Mouse (Mus musculus) 3134 (cell line): ENCODE measurements at regions not wholly inside any gene's neighbourhood (a gene's known extent, or its start where the extent isn't known, plus 50 kb on each side); places are given as distances from the start of the nearest gene placed in this dataset.
A peak's percentile ranks its signal among the peaks of the same experiment; 100 is the strongest.

Source experiments
- DNase-seq: peaks from one replicate; pipeline ENCODE4 v3.0.0-alpha.2; 2011; ENCODE audit warnings: low spot score; ENCODE audit not compliant: insufficient read length; ENCODE audit errors: extremely low read depth

DNA sequence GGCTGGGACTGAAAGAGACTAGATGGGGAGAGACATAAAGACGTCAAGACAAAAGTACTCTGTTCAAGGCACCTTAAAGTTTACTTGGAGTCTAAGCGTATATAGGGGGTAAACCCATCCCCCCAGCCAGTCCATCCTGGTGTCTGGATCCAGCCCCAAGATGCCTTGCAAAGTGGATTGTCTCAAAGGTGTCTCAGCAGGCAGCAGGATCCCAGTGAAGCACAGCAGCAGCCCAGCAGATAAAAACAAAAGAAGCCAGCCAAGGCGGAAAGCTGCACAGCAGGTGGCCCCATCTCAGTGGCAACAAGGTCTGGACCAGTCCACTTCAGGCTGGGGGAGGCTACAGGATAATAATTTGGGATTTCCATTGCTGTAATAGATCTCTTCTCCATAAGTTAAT, 72.0 kb upstream of the Col5a2 start:
- no peak for DNase-seq

DNA sequence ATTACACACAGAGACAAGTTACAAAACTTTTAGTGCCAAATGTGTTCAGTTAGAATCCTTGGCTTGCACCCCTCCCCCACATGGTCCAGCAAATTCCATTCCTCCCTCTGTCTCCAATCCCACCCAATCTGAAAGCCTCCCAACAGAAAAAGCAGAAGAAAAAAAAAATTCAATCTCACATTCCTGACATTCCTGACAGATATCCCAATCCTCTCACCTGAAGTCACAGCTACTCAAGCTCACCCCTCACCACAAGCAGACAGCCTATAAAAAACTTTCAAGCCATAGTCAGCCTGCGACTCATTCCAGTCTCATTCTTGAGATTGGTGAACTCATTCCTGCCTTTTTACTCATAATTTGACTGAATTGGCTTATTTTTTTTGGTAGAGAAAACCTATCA, 77.4 kb upstream of the Col5a2 start:
- DNase-seq, result peak; percentile 39

DNA sequence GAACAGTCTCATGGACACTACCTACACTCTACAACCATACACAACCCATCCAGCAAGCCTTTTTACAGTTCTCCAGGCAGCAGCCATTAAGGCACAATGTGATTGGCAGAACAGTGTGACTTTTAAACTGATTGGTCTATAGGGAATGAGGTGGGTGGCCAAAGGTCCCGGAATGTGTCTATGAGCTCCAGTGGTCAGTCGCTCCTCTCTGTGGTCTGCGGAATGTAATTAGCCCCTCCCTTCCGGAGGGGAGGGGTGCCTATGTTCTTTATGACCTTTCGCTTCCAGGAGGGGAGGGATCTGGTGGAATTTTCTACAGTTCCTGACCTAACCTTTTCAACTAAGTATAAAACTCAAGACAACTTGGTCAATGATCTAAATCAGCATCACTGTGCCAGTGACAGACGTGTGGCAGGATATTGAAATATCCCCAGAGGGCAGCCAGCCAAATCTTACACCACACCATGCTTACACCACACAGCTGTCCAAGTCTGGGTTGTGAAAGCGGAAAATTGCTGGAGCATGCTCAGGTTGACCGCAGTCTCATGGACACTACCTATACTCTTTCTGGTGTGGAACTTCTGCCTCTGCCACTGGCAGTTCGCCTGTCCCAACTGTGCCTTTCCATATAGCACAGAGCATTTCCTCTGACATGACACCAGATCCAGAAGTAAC, 84.4 kb upstream of the Col5a2 start:
- DNase-seq, result peak; percentile 41

DNA sequence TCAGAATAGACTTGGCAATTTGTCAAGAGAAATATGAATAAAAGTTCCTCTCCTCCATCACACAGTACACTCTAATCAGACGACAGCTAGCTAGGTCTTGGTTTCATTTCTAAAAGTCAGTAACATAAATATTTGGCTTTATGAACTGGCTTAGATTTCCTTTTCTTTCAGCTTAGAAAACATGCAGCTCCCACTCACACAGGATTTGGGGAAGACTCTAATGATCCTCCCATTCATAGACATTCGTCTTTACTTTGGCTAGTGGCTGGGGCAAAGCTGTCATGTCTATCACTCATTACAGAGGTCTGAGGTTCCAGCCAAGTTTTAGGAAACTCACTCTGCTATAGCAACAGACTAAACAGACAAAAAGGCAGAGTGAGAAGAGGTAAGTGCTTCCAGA, 94.2 kb upstream of the Col5a2 start:
- DNase-seq, result no peak

DNA sequence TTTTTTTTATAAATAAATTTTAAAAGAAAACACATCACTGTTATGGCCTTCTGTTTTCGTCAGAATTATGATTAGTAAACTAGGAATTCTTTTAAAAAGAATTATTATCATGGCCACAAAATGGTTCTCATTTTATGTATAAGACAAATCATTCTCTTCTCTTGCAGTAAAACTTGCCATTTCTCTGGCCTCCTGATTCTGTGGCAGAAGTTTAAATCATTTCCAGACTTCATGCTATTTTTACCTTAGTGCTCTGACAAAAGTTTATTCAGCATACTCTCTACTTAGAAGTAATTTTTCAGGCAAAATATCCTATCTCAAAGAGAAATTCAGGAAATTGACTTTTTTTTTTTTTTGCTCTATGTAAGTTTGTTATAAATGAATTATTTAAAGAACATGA, 96.3 kb upstream of the Col5a2 start:
- no peak for DNase-seq

DNA sequence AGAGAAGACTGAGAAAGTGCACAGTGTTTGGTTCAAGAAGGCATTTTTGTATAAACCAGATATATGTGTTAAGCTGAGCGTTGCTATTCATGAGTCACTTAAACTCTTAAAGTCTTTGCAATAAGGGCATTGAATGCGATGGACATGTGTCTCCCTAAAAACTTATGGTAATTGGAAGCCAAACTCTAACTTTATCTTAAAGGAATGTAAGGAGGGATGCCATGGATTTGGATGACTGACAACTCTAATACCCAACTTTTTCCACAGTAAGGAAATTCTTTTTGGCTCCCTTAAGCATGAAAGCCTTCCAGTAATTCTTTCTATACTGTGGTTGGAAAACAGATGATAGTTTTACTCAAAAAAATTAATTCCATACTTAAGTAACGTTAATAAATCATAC, 96.9 kb upstream of the Col5a2 start:
- DNase-seq, result no peak

DNA sequence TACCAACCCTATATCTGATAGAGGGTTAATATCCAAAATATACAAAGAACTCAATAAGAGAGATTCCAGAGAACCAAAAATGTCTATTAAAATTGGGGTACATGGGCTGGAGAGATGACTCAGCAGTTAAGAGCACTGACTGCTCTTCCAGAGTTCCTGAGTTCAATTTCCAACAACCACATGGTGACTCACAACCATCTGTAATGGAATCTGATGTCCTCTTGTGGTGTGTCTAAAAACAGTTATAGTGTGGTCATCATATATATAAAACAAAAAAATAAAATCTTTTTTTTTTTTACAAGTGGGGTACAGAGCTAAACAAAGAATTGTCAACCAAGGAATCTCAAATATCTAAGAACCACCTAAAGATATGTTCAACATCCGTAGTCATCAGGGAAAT, 102.5 kb upstream of the Col5a2 start:
- DNase-seq, result peak; percentile 51

DNA sequence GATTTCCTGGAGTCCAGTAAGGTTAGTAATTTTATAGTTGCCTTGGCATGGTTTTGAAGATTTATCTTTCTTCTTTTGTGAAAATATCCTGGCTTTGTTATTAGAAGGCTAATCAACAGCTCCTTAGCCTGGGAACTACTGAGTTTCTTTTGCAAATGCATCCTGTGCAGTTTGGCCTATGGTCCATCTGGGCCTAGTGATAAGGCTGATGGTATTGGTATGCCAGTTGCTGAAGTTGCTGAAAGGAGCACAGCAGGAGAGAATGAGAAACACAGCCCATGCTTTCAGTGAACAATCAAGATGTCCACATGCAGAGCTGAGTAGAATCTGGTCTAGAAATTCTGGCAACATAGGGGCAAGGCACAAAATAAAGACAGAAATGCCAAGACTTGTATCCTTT, 105.2 kb upstream of the Col5a2 start:
- DNase-seq, result no peak

DNA sequence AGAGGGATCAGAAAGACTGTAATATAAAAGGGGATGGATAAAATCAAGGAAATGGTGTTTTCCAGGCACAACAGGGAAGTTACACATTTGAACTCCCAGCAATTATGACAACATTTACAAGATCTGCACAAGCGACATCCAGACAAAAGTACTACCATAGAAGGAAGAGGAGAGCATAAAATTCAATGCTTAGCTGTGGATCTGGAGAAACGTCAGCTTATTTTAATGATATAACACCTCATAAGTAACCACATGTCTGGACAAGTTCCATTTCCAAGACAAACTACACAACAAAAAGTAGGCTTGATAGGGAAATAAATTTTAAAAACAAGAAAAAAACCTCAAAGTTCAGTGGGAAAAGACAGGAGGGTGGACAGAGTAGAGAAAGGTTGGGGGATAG, 115.9 kb upstream of the Col5a2 start:
- DNase-seq, result no peak

DNA sequence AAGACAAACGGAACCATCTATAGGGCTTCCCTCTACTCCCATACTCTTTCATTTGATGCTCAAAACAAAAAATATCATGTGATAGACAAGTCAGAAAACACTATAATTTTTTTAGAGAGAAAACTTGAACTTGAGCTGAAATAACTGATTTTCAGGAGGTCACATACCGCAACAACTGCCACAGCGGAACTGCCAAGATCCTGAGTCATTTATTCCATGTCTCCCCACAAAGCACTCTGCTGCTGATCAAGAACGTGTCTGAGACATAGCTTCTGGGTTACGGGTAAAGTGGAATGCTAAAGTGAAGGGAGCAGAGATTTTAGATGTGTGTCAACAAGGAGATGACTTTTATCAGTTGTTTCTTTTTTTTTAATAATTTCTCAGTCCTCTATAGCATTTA, 122.8 kb upstream of the Col5a2 start:
- peak; percentile 71 for DNase-seq

DNA sequence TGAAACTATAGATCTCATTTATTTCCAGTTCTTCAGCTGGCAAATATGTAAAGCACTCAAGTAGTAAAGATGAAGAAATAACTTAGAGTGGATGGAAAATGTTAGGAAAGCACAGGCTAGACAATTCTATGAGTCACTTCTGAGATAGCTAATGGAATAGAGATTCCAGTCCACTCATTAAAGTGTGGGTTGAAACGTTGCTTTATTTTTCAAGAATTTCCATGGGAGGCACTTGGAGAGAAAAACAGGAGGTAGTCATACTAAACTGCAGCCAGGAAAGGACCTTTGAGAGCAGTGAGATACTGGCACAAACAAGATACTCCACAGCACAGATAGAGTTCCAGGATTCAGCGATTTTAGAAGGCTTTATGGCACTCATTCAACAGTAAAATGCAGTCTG, 123.7 kb upstream of the Col5a2 start:
- DNase-seq, result peak; percentile 51

DNA sequence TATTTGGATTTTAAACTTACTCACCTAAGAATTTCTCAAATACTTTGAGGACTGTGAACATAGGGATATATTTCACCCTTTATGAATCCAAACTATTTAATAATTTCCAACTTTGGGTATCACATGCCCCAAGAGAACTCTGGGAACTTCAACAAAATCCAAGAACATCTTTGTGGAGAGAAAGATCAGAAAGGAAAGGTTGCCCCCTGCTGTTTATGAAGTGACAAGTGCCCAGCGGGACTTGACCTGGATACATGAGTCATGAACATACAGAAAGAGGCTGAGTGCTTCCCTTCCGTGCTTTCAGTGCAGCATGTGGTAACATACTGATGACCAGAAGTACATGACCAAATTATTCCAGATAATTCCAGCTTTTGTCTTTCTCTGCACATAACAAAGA, 124.8 kb upstream of the Col5a2 start:
- DNase-seq, result peak; percentile 57

DNA sequence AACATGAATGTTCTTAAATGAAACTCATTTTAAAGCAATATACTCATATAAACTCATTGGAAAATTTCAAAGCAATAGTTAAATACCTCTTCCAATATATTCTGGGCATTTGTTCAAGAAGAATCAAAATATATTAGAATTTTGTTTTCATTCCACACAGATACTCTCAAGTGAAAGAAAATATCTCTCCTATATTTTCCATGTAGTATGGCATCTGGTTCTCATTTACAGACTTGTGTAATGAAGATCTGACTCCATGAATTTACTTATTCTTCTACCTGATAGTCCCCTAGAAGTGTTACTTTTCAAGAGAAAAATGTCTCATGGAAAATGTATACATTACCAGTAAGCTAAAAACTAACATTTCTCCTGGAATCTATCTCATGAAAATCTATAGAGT, 144.2 kb upstream of the Col5a2 start:
- DNase-seq, result no peak

DNA sequence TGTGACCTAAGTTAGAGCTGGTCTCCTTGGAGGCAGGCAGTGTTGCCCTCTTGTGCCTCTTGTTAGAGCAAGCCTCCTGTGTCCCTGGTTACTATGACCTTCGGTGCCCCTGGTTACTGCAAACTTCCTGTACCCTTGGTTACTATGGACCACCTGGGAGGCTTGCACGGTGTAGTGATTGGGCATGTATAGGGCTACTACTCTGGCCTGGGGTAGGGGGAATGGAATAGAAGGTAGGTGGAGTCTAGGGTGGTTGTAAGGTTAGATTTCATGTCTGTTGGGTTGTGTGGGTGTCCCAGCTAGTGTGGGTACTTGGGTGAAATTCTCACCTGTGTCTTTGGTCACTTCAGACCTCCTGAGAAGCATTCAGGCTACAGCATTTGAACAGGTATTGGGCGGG, 141.7 kb upstream of the Wdr75 start:
- DNase-seq, result no peak

DNA sequence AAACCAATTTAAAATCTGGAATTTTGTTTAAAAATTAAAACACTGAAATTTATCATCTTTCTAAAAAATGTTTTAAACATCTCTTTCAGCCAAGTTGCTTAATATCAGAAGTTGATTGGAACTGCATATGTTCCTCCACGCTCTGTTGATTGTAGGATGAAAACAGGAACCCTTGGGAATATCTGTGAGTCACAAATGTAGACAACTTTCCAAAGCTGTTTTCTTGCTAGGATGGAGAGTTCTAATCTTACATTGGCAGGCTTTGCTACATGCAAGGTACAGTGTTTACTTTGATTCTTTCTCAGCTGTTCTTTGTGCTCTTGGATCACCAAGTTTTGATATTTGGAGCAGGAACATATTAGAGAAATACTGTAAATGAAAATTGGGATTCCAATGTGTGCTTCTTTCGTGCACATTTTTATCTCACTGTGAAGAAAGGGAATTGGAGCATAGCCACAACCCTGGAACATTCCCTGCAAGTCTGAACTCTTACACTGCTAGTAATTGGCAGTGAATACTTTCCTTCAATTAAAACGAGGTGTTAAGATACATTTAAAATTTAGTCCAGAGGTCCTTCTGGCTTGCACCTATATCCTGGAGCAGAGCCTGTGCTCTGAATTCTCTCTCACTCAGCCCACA, 131.0 kb upstream of the Wdr75 start:
- no peak for DNase-seq

DNA sequence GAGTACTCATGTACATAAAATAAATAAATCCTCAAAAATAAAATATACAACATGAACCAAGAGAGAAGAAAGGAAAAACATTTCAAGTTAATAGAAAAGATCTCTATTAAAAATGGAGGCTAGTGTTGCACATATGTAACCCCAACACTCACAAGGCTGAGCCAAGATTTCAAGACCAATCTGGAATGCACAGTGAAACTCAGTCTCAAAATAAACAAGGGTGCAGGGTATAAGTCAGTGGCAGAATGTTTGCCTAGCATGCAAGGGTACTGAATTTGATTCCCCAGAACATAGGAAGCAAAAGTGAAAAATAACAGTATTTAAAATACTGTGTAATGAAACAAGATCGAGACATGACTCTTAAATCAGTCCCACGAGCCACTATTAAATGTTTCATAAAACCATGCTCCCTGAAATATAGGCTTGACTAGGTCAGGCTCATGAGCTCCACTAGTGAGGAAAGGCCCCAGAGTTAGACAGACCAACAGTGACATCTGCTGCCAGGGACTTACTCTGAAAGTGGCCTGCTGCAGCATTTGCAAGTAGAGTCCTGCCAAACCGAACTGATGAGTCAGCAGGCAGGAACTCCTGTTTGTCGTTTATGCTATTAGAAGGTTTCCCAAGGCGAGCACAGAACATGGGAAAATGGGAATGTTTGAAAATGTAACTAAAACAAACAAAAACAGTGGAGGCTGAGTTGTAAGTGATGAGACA, 122.4 kb upstream of the Wdr75 start:
- peak; percentile 67 for DNase-seq

DNA sequence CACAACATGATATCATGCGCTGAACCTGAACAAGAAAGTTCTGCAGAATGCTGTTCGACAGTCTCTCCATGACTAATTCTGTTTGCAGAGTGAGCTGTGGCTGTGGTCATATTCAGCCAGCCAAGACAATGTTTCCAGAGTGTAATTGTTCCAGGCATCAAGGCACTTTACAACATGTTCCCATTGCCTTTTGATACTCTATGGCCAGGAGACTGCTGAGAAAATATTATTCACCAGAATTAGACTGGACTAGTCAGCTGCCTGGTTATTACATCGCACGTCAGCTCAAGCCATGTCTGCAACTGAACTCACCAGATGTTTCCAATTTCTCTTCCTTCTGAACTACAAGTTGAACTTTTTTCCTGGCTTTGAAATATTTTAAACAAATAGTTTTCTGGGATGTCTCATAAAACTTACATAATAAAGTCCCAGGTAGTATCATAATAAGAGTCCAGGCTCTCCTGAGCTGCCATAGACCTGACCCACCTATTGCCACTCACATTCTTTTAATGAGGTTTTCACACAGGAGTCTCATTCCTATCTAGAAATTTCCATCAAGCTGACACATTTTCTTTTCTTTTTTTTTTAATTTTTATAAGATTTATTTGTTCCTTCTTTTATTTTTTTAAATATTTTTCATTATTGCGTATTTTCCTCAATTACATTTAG, 119.1 kb upstream of the Wdr75 start:
- DNase-seq, result no peak

DNA sequence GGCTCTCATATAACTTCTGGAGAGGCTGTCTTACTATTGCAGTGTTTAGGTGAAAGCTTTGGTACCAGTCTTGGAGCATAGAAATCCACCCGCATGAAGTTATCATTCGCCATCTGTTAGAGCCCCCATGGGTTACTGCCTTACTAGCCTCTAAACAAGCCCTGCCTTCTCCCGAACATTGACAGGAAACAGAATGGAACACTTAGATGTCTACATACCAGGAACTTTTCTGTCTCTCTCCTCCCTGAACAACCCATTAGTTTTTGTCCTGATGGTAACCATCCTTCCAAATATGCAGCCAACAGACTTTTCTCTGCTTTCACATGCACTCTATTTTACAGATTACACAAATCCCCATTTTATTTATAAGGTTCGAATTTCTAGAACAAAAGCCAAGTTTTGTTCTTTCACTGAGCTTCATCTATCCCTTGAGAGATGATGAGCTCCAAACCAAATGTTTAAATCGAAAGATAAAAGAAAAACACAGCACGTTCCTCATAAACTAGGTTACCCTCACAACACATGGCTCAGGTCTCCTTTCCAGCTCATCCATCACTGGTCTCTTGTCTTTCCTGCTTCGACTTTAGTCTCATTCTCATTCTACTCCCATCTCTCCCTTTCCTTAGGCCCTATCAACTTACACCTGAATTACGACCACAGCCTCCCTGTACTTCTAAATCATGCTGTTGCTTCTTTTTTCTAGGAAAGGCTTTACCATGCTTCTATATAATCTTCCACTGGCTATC, 114.8 kb upstream of the Wdr75 start:
- no peak for DNase-seq

DNA sequence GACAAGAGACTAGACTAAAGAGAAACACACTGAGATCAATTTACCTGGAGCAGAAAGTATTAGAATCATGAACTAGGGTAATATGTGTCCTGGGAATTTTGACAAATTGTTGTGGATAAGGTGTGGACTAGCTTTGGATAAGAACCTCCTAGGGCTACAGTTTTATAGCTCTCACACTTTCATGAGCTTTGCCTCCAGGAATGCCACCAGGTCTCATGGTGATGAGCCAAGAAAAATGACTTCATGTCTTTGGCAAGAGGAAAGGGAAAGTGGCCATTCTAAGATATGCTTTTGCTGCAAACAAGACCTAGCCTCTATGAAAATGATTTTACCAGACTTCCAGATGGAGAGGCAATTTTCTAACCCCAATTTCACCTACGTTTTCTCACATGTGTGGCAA, 94.1 kb upstream of the Wdr75 start:
- DNase-seq, result peak; percentile 19

DNA sequence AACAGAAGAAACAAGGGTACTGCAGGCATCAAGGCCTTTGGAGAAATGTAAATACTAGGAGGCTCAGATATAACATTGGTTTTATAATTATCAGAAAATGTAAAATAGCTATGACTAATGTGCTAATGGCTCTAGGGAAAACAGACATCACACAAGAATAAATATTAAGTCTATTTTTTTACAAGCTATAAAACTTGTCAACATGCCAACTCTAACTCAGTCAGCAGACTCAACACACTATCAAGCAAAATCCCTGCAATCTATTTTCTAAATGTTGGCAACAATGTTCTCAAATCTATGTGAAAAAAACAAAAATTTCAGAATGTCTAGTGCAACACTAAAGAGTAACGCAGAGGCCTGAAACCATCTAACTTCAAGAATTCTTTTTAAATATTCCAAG, 93.5 kb upstream of the Wdr75 start:
- no peak for DNase-seq

DNA sequence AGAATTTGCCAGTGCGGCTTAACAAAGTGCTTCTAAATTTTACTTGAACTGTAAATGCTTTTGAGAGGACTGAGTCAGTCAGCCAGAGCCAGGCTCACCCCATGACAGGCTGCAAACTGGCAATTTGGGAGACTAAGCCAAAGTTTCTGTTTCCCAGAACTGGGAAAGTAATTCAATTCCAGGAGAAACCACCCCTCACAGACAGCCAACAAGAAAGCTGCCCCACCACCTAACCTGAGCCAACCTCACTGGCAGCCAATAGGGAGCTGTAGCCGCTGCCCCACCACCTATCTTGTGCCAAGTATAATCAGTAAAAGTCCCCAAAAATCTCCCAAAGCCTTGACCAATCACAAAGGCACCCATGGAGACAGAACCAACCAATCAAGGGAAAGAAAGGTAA, 71.6 kb upstream of the Wdr75 start:
- no peak for DNase-seq
